Mouse (Mus musculus) liver, embryonic 12.5 days (tissue): ENCODE results near the gene Coro2a. TPM values are rescaled to one million over a fixed set of nuclear protein-coding genes. Genes with fewer than 3 reads are reported as not detected.

Source experiments
- ATAC-seq: fragments of 200-750 bp; cut with Nextera tagmentation; 2 replicates; pipeline ENCODE4 v1.8.0; 2017; ENCODE audit warnings: moderate number of reproducible peaks, mild to moderate bottlenecking, moderate library complexity
- H3K27ac ChIP-seq: fragments of 300-500 bp; sonication (generic); 2 replicates; pipeline ENCODE4 v1.5.1; 2016; ENCODE audit warnings: mild to moderate bottlenecking
- H3K27me3 ChIP-seq: fragments of 300-500 bp; sonication (generic); replicated peaks from 2 replicates; pipeline ENCODE4 v1.6.1; 2016; ENCODE audit warnings: mild to moderate bottlenecking, moderate library complexity
- H3K36me3 ChIP-seq: fragments of 300-500 bp; sonication (generic); 2 replicates; pipeline ENCODE4 v1.6.1; 2016; ENCODE audit warnings: mild to moderate bottlenecking, moderate library complexity
- H3K4me1 ChIP-seq: fragments of 300-500 bp; sonication (generic); 2 replicates; pipeline ENCODE4 v1.6.1; 2016
- H3K4me2 ChIP-seq: fragments of 300-500 bp; sonication (generic); 2 replicates; pipeline ENCODE4 v1.6.1; 2016; ENCODE audit warnings: mild to moderate bottlenecking, moderate library complexity
- H3K4me3 ChIP-seq: fragments of 300-500 bp; sonication (generic); 2 replicates; pipeline ENCODE4 v1.5.1; 2016; ENCODE audit warnings: mild to moderate bottlenecking, moderate library complexity
- H3K9ac ChIP-seq: fragments of 300-500 bp; sonication (generic); 2 replicates; pipeline ENCODE4 v1.6.1; 2016; ENCODE audit warnings: mild to moderate bottlenecking, moderate library complexity
- H3K9me3 ChIP-seq: fragments of 300-500 bp; sonication (generic); replicated peaks from 2 replicates; pipeline ENCODE4 v1.6.1; 2016; ENCODE audit warnings: mild to moderate bottlenecking, moderate library complexity
- WGBS: fragments of 180-500 bp; shearing (Covaris S2); methylation state at CpG from one replicate; pipeline ENCODE4 v1.1.7; 2016; ENCODE audit not compliant: insufficient replicate concordance; 5-methylcytosine and 5-hydroxymethylcytosine counted together
- polyA plus RNA-seq: library from polyadenylated mRNA; unstranded; fragments of >200 nt; fragmentation: Nextera tagmentation; extraction: Ambion mirVana; gene quantifications from 2 replicates; pipeline ENCODE4 v1.2.1, GENCODE M21; 2016

Coro2a gene
- polyA plus RNA-seq, 1 experiment from 2014 or later = 4.9 TPM

- Histone ChIP-seq H3K9ac (no peak overlapping the region), H3K27ac (no peak overlapping the region), H3K4me2 (no peak overlapping the region), H3K9me3 (no peaks in the 10 kb centered on the region), H3K4me3 (no peak overlapping the region), H3K27me3 (no peaks in the 10 kb centered on the region; the same call in 1 of the 2 replicates), H3K36me3 (no peaks in the 10 kb centered on the region), H3K4me1 (peaks cover 19% of the 10 kb centered on the region)
- ATAC-seq = no peak
- 57% methylated on average over 9 of the region's 10 CpGs for WGBS
These were observed 52.0 kb downstream of the Coro2a start for GRCm38 (mm10) chr4:46549979-46550378.

GRCm38 (mm10) chr4:46546709-46547108 lies 55.3 kb downstream of the Coro2a start:
- no peak overlapping the region for H3K27ac ChIP-seq
- H3K9ac ChIP-seq = no peak overlapping the region
- no peaks in the 10 kb centered on the region for H3K36me3 ChIP-seq
- no peak overlapping the region for H3K4me2 ChIP-seq
- peaks cover 18% of the 10 kb centered on the region for H3K4me1 ChIP-seq
- H3K27me3 ChIP-seq = no peaks in the 10 kb centered on the region; the same call in 1 of the 2 replicates
- WGBS = 60% methylated on average over 6 of the region's 6 CpGs
- no peak overlapping the region for H3K4me3 ChIP-seq
- H3K9me3 ChIP-seq = no peaks in the 10 kb centered on the region
- no peak for ATAC-seq

- ATAC-seq = no peak
- 56% methylated on average over 9 of the region's 9 CpGs for WGBS
- H3K27ac ChIP-seq = no peak overlapping the region
- H3K9ac ChIP-seq = no peak overlapping the region
- no peak overlapping the region for H3K4me3 ChIP-seq
- no peaks in the 10 kb centered on the region; the same call in 1 of the 2 replicates for H3K27me3 ChIP-seq
- no peaks in the 10 kb centered on the region for H3K36me3 ChIP-seq
- no peaks in the 10 kb centered on the region for H3K9me3 ChIP-seq
- peaks cover 20% of the 10 kb centered on the region for H3K4me1 ChIP-seq
- H3K4me2 ChIP-seq = no peak overlapping the region
These were observed 56.5 kb downstream of the Coro2a start for GRCm38 (mm10) chr4:46545498-46545897.

DNA sequence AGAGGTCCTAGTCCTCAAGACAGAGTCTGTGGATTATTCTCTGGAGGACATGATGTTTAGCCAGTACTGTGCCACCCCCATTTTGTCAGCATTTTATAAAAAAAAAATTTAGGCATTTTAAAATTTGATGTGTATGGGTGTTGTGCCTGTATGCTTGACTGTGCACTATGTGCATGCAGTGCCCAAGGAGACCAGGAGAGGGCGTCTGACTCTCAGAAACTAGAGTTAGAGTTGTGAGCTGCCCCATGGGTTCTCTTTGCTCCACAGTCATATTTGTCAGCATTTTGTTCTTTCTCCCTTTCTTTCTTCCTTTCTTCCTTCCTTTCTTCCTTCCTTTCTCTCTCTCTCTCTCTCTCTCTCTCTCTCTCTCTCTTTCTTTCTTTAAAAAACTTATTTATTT lies 57.7 kb downstream of the Coro2a start:
- Histone ChIP-seq H3K9me3 (no peaks in the 10 kb centered on the region), H3K27ac (no peak overlapping the region), H3K9ac (no peak overlapping the region), H3K27me3 (no peaks in the 10 kb centered on the region; the same call in 1 of the 2 replicates), H3K4me3 (no peak overlapping the region), H3K4me1 (peaks cover 12% of the 10 kb centered on the region), H3K4me2 (no peak overlapping the region), H3K36me3 (no peaks in the 10 kb centered on the region)
- 10% methylated on average over 1 of the region's 1 CpGs for WGBS
- ATAC-seq = no peak

GRCm38 (mm10) chr4:46543366-46544050 lies 58.5 kb downstream of the Coro2a start:
- H3K4me1 ChIP-seq = peaks cover 12% of the 10 kb centered on the region

GRCm38 (mm10) chr4:46541707-46542106 lies 60.3 kb downstream of the Coro2a start:
- ATAC-seq = no peak
- 41% methylated on average over 9 of the region's 9 CpGs for WGBS
- H3K4me2 ChIP-seq = no peak overlapping the region

More at GRCm38 (mm10) chr4:46543366-46544050, 58.5 kb downstream of the Coro2a start:
- H3K36me3 ChIP-seq = no peaks in the 10 kb centered on the region
- H3K4me3 ChIP-seq = no peak overlapping the region
- no peak overlapping the region for H3K4me2 ChIP-seq
- WGBS = 81% methylated on average over 13 of the region's 13 CpGs
- H3K9ac ChIP-seq = no peak overlapping the region
- H3K9me3 ChIP-seq = no peaks in the 10 kb centered on the region
- ATAC-seq = no peak
- H3K27ac ChIP-seq = no peak overlapping the region
- H3K27me3 ChIP-seq = peaks cover 7% of the 10 kb centered on the region; the same call in 1 of the 2 replicates

GRCm38 (mm10) chr4:46539167-46539566 lies 62.8 kb downstream of the Coro2a start:
- ATAC-seq = no peak
- H3K9ac ChIP-seq = no peak overlapping the region
- H3K36me3 ChIP-seq = no peaks in the 10 kb centered on the region
- WGBS = 76% methylated on average over 9 of the region's 9 CpGs
- 0 out of 2 replicates have a peak overlapping the region, but pooled peaks have one; percentile 46 for H3K27ac ChIP-seq
- no peak overlapping the region for H3K4me3 ChIP-seq
- peaks cover 50% of the 10 kb centered on the region for H3K27me3 ChIP-seq
- H3K4me1 ChIP-seq = peaks cover 38% of the 10 kb centered on the region
- H3K9me3 ChIP-seq = no peaks in the 10 kb centered on the region
- no peak overlapping the region for H3K4me2 ChIP-seq

More at GRCm38 (mm10) chr4:46541707-46542106, 60.3 kb downstream of the Coro2a start:
- peaks cover 25% of the 10 kb centered on the region for H3K27me3 ChIP-seq
- no peaks in the 10 kb centered on the region for H3K9me3 ChIP-seq
- no peak overlapping the region for H3K4me3 ChIP-seq
- H3K9ac ChIP-seq = no peak overlapping the region
- H3K27ac ChIP-seq = no peak overlapping the region
- H3K4me1 ChIP-seq = peaks cover 12% of the 10 kb centered on the region
- no peaks in the 10 kb centered on the region for H3K36me3 ChIP-seq

- Histone ChIP-seq H3K36me3 (0 out of 2 replicates have a peak, but pooled peaks cover 2% of the 10 kb centered on the region), H3K4me3 (peak within 1 kb of the TSS; percentile 68), H3K27ac (peak within 1 kb of the TSS; percentile 79), H3K4me1 (peaks cover 30% of the 10 kb centered on the region), H3K9ac (peak within 1 kb of the TSS; percentile 72), H3K4me2 (peak within 1 kb of the TSS; percentile 92), H3K9me3 (no peaks in the 10 kb centered on the region), H3K27me3 (peaks cover 73% of the 10 kb centered on the region)
- WGBS = under 1% methylated on average over 46 of the region's 46 CpGs
- peak; percentile 69 for ATAC-seq
These were observed 66.1 kb downstream of the Coro2a start, which contains the start of gene Trim14 for GRCm38 (mm10) chr4:46535840-46536361. Gene Trim14 (minus strand): TSS chr4:46536141.

- 0 out of 2 replicates have a peak, but pooled peaks have one; percentile 40 for ATAC-seq
- 2% methylated on average over 16 of the region's 16 CpGs for WGBS
- Histone ChIP-seq H3K9ac (peak overlapping the region; percentile 72), H3K4me2 (peak overlapping the region; percentile 92), H3K36me3 (0 out of 2 replicates have a peak, but pooled peaks cover 2% of the 10 kb centered on the region), H3K4me1 (peaks cover 35% of the 10 kb centered on the region), H3K27ac (peak overlapping the region; percentile 79), H3K4me3 (peak overlapping the region; percentile 68), H3K9me3 (no peaks in the 10 kb centered on the region), H3K27me3 (peaks cover 73% of the 10 kb centered on the region)
These were observed 66.7 kb downstream of the Coro2a start for GRCm38 (mm10) chr4:46535094-46535830.

- ATAC-seq = no peak
- Histone ChIP-seq H3K4me2 (peak overlapping the region; percentile 92), H3K4me1 (peaks cover 37% of the 10 kb centered on the region), H3K36me3 (0 out of 2 replicates have a peak, but pooled peaks cover 2% of the 10 kb centered on the region), H3K27ac (peak overlapping the region; percentile 27), H3K27me3 (peaks cover 72% of the 10 kb centered on the region), H3K4me3 (peak overlapping the region; percentile 68), H3K9ac (peak overlapping the region; percentile 31; the same call in 1 of the 2 replicates), H3K9me3 (no peaks in the 10 kb centered on the region)
- WGBS = 12% methylated on average over 29 of the region's 29 CpGs
These were observed 67.9 kb downstream of the Coro2a start for GRCm38 (mm10) chr4:46533934-46534720.

- no peak for ATAC-seq
- peaks cover 60% of the 10 kb centered on the region for H3K27me3 ChIP-seq
- 59% methylated on average over 7 of the region's 7 CpGs for WGBS
These were observed 69.1 kb downstream of the Coro2a start for GRCm38 (mm10) chr4:46532926-46533325.

More at GRCm38 (mm10) chr4:46532926-46533325, 69.1 kb downstream of the Coro2a start:
- H3K4me3 ChIP-seq = no peak overlapping the region
- H3K4me2 ChIP-seq = no peak overlapping the region
- H3K4me1 ChIP-seq = peaks cover 48% of the 10 kb centered on the region
- no peaks in the 10 kb centered on the region for H3K9me3 ChIP-seq
- 0 out of 2 replicates have a peak, but pooled peaks cover 2% of the 10 kb centered on the region for H3K36me3 ChIP-seq
- no peak overlapping the region for H3K27ac ChIP-seq
- H3K9ac ChIP-seq = no peak overlapping the region
